Mouse (Mus musculus): ENCODE measurements around the gene Zc2hc1c.

Zc2hc1c gene

DNA sequence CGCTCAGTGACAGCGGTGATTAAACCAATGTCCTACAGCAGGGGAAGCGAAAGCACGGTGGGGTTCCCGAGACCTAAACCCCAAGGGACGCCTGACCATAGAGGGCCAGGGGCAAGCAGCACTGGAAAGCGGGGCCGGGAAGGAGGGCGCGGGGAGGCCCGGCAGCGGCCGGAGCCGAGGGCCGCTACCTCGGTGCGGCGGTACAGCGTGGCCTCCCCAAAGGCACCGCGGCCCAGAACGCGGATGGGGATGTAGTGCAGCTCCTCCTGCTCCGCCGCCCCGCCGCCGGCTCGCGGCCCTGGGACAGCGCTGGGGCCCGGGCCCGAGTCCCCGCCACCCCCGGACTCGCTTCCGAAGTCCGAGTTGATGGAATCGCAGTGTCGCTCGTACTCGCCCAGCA is 50.4 kb downstream of the Zc2hc1c start:
- no peak for DNase-seq (ENCODE audit: extremely low spot score, low read depth, low spot score)

GRCm38 (mm10) chr12:85339243-85339729 is 50.9 kb downstream of the Zc2hc1c start, which contains the start of gene Nek9:
Gene Nek9, minus strand, starts transcription at chr12:85339362.
- DNase-seq (ENCODE audit: extremely low spot score, low read depth, low spot score): peak; percentile 74

- DNase-seq (ENCODE audit: extremely low spot score, low read depth, low spot score): no peak
These were observed 51.6 kb downstream of the Zc2hc1c start for GRCm38 (mm10) chr12:85339947-85340346.

DNA sequence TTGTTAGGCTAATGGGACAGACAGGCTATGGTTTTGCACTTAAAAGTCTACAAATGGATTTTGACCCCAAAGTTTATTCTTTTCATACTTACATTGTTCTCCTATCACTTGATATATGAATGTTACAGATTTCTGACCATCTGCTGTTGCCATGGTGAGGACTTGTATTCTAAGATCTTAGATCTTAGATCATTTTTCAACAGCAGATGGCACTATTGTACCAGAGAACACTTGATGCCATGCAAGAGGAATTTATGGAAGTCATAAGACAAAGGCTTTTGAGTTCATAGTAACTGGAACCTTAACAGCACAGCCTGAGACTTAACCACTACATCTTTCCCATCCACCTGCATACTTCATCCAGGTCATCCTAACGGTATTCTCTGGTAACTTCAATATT is 52.7 kb downstream of the Zc2hc1c start:
- peak; percentile 85 for DNase-seq (ENCODE audit: extremely low spot score, low read depth, low spot score)

GRCm38 (mm10) chr12:85342310-85342709 is 53.9 kb downstream of the Zc2hc1c start:
- DNase-seq (ENCODE audit: extremely low spot score, low read depth, low spot score): no peak

- no peak for DNase-seq (ENCODE audit: extremely low spot score, low read depth, low spot score)
These were observed 55.9 kb downstream of the Zc2hc1c start for GRCm38 (mm10) chr12:85344252-85344651.

GRCm38 (mm10) chr12:85345559-85345958 is 57.2 kb downstream of the Zc2hc1c start:
- DNase-seq (ENCODE audit: extremely low spot score, low read depth, low spot score): no peak

DNA sequence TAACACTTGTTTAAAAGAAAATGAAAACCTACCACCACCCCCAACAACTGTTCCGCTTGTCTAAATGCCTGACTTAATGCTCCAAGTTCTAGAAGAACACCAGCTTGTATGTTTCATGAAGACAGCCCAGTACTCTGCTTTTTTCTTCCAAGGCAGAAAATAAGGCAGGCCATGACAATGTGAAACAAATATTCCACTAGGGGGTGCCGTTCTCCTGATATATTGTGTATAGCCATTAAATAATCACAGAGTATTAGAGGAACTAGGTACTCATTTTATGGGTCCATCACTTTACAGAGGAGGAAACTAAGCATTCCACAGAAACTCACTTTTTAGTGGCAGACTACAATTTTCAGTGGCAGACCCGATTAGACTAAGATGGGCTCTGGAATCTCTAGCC is 58.0 kb downstream of the Zc2hc1c start:
- no peak for DNase-seq (ENCODE audit: extremely low spot score, low read depth, low spot score)

DNA sequence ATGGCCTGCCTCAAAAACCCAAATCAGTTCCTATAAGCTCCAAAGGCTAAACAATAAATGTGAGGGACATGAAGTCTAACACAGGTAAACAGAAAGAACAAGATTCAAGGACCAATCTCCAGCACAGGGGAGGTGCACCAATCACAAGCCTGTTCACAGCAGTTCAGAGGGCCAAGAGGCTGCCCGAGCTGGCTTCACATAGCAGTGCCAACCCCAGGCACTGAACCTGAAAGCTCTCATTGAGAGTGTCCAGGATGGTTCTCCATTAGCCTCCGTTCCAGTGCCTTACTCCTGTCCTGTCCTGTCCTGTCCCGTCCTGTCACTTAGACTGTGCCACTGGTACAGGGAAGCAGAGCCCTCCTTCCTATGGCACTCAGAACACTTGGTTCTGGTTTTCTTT is 58.8 kb downstream of the Zc2hc1c start:
- DNase-seq (ENCODE audit: extremely low spot score, low read depth, low spot score): no peak

- no peak for DNase-seq (ENCODE audit: extremely low spot score, low read depth, low spot score)
These were observed 59.9 kb downstream of the Zc2hc1c start for GRCm38 (mm10) chr12:85348338-85348737.
